Mouse (Mus musculus) inflammation-experienced regulatory T-cells, adult 6 months (primary cell): ENCODE results near the gene Hnrnpk. TPM values are rescaled to one million over a fixed set of nuclear protein-coding genes. Genes with fewer than 3 reads are reported as not detected.
"Not testable (repeated sequence)": the region's sequence is repeated elsewhere in the genome, so short reads cannot be mapped to it uniquely, and the experiment has no call there.

ENCODE experiments used
- ATAC-seq: one replicate; pipeline ENCODE4 v1.8.0; 2017
- polyA plus RNA-seq, 3 experiments: library from polyadenylated mRNA; unstranded; fragments of 100-300 nt; shearing (Covaris generic); gene quantifications; one replicate each; pipeline ENCODE4 v1.2.1; 2017

The Hnrnpk gene
- polyA plus RNA-seq, 3 experiments from 2014 or later = 1,885 to 2,917 (median 2,228) TPM

- ATAC-seq = no peak
These were observed 14.8 kb downstream of the Hnrnpk start for GRCm38 (mm10) chr13:58388379-58388778.

DNA sequence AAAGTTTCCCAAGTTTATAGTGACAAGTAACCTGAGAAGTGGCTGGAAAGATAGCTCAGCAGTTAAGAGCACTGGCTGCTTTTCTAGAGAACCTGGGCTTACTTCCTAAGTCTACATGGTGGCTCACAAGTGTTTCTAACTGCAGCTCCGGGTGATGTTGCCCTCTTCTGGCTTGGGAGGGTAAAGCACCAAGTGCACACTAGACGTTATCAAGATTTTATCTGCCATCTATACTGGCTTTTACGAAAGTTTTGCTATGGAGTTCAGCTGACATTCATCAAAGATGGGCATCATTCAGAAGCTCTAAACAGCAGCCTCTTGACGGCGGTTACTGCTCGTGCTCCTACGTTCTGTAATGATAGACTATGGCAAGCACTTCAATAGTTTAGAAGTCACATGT is 15.2 kb downstream of the Hnrnpk start:
- ATAC-seq = peak; percentile 83

- peak; percentile 7 for ATAC-seq
These were observed 17.6 kb downstream of the Hnrnpk start for GRCm38 (mm10) chr13:58385547-58385920.

DNA sequence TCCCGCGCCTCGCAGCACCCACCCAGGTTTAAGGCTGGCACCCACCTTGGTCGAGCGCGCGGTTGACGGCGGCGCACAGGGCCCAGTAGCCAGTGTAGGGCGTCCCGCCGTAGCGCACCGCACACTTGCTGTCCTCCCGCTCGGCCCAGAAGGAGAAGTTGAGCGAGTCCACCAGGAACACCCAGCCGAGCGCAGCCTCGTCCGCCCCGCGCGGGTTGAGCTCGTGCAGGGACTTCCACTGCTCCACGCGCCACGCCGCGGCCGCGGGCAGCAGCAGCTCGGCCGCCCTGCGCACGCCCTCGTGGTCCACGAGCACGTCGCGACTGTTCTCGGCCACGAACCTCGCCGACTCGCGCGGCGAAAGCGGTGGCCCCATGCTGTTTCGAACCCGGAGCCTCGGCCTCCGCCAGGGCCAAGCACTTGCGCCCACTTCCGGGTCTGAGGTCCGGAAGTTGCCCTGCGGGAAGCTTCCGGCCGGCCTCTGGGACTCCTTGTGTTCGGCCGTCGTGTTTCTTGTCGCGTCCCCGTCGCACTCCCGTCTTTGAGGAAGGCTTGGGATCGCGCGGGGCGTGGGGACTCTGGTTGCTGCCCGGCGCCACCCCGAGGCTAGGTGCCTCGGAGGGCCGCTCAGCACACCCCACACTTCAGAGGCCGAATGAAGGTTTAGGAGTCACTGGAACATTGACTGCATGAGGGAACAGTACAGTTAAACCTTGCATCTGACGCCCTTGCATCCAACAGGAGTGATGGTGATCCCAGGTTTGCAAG is 18.2 kb downstream of the Hnrnpk start, which contains the start of gene 2210016F16Rik:
TSS of gene 2210016F16Rik (minus strand) at position 447 of the 768 bp plus-strand sequence.
- ATAC-seq = peak; percentile 54

GRCm38 (mm10) chr13:58384371-58384770 is 18.8 kb downstream of the Hnrnpk start:
- ATAC-seq = no peak

GRCm38 (mm10) chr13:58373153-58373470 is 30.0 kb downstream of the Hnrnpk start:
- no peak for ATAC-seq

GRCm38 (mm10) chr13:58372278-58373152 is 30.6 kb downstream of the Hnrnpk start:
- no peak for ATAC-seq

DNA sequence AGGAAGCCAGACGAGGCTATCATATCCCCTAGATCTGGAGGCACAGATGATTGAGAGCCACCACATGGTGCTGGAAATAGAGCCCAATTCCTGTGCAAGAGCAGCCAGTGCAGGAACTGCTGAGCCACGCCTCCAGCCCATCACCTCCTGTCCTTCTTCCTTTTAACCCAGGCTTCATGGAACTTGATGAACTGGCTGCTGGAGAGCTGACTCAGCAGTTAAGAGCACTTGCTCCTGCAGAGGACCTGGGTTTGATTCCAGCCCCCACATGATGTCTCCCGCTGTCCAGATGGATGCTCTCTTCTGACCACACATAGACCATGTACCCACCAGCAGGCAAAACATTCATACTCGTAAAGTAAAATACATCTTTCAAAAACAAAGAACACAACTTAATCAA is 34.3 kb downstream of the Hnrnpk start:
- no peak for ATAC-seq

GRCm38 (mm10) chr13:58367641-58368040 is 35.5 kb downstream of the Hnrnpk start:
- no peak for ATAC-seq

GRCm38 (mm10) chr13:58366373-58366772 is 36.8 kb downstream of the Hnrnpk start:
- ATAC-seq = no peak

DNA sequence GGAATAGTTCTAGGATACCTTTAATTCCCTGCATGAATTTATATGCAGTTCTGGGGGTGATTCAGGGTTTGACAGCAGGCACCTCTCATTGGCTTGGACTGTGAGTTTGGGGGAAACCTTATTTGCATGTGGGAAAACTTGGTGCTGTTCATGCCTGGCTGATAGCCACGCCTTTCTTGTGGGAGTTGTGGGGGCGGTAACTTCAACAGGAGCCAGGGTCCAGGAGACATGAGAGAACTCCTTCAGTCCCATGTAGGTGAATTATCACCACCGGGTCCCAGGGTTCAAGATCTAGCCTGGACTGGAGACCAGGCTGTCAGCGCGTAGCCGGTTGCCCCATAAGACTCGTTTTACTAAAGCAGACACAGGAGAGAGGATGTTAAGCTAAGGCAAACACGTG is 38.0 kb downstream of the Hnrnpk start:
- ATAC-seq = not testable (repeated sequence)

DNA sequence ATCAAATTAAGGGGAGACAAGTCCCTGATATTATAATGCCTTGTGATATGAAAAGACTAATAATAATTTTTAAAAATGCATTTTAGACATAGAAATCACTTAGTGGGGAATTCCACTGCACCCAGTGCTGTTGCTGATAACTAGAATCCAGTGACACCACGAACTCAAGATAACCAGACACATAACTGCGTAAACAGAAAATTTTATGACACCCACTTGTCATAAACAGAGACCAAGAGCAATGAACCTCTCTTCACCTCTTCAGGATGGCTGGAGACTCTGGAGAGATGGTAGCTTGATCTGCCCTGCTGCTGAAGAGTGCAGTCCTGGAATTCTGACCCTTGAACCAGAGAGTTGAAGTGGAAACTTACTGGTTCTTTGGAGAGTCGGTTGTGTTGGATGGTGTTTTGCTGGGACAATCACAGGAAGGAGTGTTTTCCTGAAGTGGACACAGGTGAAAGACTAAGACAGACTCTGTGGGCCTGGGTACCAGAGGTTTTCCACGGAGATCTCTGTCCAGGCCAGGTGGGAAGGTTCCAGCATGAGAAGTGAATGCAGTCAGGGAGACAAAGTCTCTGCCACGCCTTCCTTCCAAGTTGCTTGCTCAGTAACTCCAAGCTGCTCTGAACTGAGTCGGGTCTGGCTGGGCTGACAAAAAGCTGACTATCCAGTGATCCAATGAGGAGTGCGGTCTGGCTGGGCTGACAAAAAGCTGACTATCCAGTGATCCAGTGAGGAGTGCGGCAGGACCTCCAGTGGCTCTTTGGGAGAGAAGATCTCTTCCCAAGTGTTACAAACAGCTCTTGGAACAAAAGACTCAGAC is 38.6 kb downstream of the Hnrnpk start:
- no peak for ATAC-seq

DNA sequence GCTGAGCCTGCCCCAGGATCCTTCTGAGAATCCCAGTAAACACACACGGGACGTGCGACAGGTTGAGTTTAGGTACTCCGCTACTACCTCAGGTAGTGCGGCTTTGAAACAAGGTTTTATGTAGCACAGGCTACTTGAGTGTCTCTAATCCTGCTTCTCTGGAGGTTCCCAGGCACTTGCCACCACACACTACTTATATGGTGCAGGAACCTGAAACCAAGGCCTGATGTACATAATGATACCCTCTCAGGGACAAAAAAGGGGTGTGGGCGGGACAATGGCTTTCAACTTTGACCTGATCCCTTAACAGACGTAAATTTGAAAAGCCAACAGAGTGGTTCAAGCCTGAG is 43.9 kb downstream of the Hnrnpk start:
- peak; percentile 46 for ATAC-seq

DNA sequence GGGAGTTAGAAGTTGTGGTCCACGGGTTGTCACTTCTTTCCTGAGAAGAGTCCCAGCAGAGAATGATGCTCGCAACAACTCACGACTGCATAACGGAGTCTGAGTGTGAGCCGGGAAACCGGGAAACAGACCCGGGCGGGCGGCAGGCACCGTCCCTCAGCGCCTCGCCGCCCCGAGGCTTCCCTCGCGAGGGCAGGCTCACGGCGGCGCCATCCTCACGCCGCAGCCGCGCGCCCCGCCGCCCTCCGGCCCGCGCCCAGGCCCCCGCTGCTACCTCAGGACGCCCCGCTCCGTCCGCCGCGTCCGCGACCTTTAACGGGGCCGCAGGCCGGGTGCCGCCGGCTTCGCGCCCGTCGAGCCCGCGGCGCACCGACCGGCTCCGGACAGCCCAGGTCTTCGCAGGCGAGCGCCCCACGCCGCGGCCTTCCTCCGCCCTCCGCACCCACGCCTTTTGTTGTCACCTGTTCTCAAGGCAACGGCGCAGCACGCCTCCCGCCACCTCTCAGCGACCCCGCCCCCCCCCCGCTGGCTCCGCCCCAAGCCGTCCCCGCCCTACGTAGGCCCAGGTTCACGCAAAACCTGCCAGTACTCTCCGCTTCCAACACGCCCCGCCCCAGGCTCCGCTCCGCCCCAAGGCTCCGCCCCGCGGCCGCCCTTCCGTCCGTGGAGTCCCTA is 44.4 kb downstream of the Hnrnpk start, which contains the start of gene Kif27:
TSS of gene Kif27 (minus strand) at position 494 of the 675 bp plus-strand sequence.
- ATAC-seq = peak; percentile 100

DNA sequence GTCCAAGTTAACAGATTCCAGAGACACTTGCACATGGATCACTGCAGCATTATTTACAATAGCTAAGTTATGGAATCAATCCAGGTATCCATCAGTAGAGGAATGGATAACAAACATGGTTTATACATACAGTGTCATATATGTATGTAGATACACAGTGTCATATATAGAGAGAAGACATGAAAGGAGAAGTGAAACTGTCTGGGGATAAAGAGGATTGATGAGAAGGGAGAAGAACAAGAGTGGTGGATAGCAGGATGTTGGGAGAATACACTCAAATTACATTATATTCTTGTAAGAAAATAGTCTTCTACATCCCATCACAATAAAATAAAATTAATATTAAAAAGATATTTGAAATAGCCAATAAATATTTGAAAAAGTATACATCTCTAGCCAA is 50.1 kb downstream of the Hnrnpk start:
- ATAC-seq = no peak

DNA sequence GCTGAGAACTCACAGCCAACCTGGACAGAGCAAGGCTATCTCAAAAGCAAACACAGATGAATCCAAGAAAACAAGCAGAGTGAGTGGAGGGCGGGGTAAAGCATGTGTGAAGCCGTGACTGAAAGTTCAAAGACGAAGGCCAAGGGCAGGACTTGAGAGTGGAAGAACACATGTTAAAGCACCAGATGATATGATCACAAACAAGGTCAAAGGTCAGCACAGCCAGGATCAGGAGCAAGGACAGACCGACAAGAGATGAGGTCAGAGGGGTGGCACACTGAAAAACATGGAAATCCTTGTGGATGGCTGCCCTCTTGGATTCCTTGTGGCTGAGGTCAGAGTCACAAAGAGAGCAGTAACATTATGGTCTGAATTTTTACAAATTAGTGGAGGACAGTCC is 52.5 kb downstream of the Hnrnpk start:
- no peak for ATAC-seq

- no peak for ATAC-seq
These were observed 58.6 kb downstream of the Hnrnpk start for GRCm38 (mm10) chr13:58344505-58344904.

Other genes with a start within 250 kb of the Hnrnpk start
- 100 to 1,000 TPM; 204 to 343 (median 284) TPM for gene Idnk, start 245.7 kb downstream of the Hnrnpk start, polyA plus RNA-seq
- gene Ubqln1, start 187.7 kb downstream of the Hnrnpk start, polyA plus RNA-seq = 10 to 100 TPM; 16.2 to 20.1 (median 18.2) TPM
- 1 to 10 TPM in 1 of 3 experiments, under 1 TPM in 2; 0.38 to 1.1 (median 0.87) TPM for gene Gkap1, start 127.6 kb downstream of the Hnrnpk start, polyA plus RNA-seq
- not detected for gene Kif27, start 44.2 kb downstream of the Hnrnpk start, polyA plus RNA-seq
- 10 to 100 TPM in 2 of 3 experiments, 1 to 10 TPM in 1; 5.5 to 24.5 (median 21.2) TPM for gene 2210016F16Rik, start 18.1 kb downstream of the Hnrnpk start, polyA plus RNA-seq
- 10 to 100 TPM; 22.8 to 24.7 (median 23.3) TPM for gene Rmi1, start 1.1 kb downstream of the Hnrnpk start, polyA plus RNA-seq
- under 1 TPM in 1 of 3 experiments, not detected in 2; 0.11 TPM for gene Slc28a3, start 207.5 kb upstream of the Hnrnpk start, polyA plus RNA-seq